Mouse (Mus musculus): ENCODE data around the gene Mlxip. TPM values are rescaled to one million over a fixed set of nuclear protein-coding genes. Genes with fewer than 3 reads are reported as not detected.
A peak's percentile ranks its signal among the peaks of the same experiment; 100 is the strongest.

The Mlxip gene
- polyA plus RNA-seq, 1 experiment, result 18.8 TPM

DNA sequence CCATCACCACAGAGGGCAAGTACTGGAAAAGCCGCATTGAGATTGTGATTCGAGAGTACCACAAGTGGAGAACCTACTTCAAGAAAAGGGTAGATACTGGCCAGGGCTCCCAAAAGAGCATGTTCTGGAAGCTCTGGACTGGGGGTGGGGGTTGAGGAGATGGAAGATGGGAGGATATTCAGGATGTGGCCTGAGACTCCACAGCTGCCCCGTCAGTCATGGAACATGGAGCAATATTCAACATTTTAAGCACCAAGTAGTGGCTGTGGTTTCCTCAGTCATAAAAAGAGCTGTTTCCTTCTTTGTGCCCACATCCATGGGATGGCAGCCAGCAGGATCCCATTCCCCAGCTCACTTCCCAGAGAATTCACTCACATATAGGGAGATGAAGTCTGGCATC lies 47.7 kb downstream of the Mlxip start:
- Histone ChIP-seq H3K27ac (ENCODE audit: control insufficient read depth, insufficient read depth, low read depth, low read length) (no peak overlapping the region), H3K36me3 (ENCODE audit: control insufficient read depth, insufficient read depth, low read length) (no peaks in the 10 kb centered on the region; the same call in 1 of the 2 replicates), H3K4me3 (ENCODE audit: control insufficient read depth, low read depth, low read length) (no peak overlapping the region), H3K27me3 (ENCODE audit: control insufficient read depth, insufficient read depth, low read length) (no peaks in the 10 kb centered on the region), H3K4me1 (ENCODE audit: control insufficient read depth, insufficient read depth, low read length) (no peaks in the 10 kb centered on the region)
- no peak for TF ChIP-seq POLR2A (IDR thresholded peaks at IDR 0.05; ENCODE audit: control insufficient read depth, low read depth, low read length)
- no peak for TF ChIP-seq CTCF (IDR thresholded peaks at IDR 0.05; ENCODE audit: control insufficient read depth, insufficient read depth, insufficient replicate concordance, low read depth, low read length)

- Histone ChIP-seq H3K27ac (ENCODE audit: control insufficient read depth, insufficient read depth, low read depth, low read length) (no peak overlapping the region), H3K36me3 (ENCODE audit: control insufficient read depth, insufficient read depth, low read length) (no peaks in the 10 kb centered on the region; the same call in 1 of the 2 replicates), H3K27me3 (ENCODE audit: control insufficient read depth, insufficient read depth, low read length) (no peaks in the 10 kb centered on the region), H3K4me1 (ENCODE audit: control insufficient read depth, insufficient read depth, low read length) (no peaks in the 10 kb centered on the region), H3K4me3 (ENCODE audit: control insufficient read depth, low read depth, low read length) (no peak overlapping the region)
- TF ChIP-seq CTCF (IDR thresholded peaks at IDR 0.05; ENCODE audit: control insufficient read depth, insufficient read depth, insufficient replicate concordance, low read depth, low read length) (peak; percentile 64; the same call in 1 of the 2 replicates), POLR2A (IDR thresholded peaks at IDR 0.05; ENCODE audit: control insufficient read depth, low read depth, low read length) (no peak)
Measured at GRCm38 (mm10) chr5:123444069-123444468, 49.5 kb downstream of the Mlxip start.

- no peak overlapping the region for H3K27ac ChIP-seq (ENCODE audit: control insufficient read depth, insufficient read depth, low read depth, low read length)
- TF ChIP-seq POLR2A (IDR thresholded peaks at IDR 0.05; ENCODE audit: control insufficient read depth, low read depth, low read length) (no peak), CTCF (IDR thresholded peaks at IDR 0.05; ENCODE audit: control insufficient read depth, insufficient read depth, insufficient replicate concordance, low read depth, low read length) (no peak)
- H3K4me3 ChIP-seq (ENCODE audit: control insufficient read depth, low read depth, low read length), result no peak overlapping the region
- no peaks in the 10 kb centered on the region; the same call in 1 of the 2 replicates for H3K36me3 ChIP-seq (ENCODE audit: control insufficient read depth, insufficient read depth, low read length)
- H3K27me3 ChIP-seq (ENCODE audit: control insufficient read depth, insufficient read depth, low read length), result no peaks in the 10 kb centered on the region
- no peaks in the 10 kb centered on the region for H3K4me1 ChIP-seq (ENCODE audit: control insufficient read depth, insufficient read depth, low read length)
Measured at GRCm38 (mm10) chr5:123444849-123445334, 50.3 kb downstream of the Mlxip start.

DNA sequence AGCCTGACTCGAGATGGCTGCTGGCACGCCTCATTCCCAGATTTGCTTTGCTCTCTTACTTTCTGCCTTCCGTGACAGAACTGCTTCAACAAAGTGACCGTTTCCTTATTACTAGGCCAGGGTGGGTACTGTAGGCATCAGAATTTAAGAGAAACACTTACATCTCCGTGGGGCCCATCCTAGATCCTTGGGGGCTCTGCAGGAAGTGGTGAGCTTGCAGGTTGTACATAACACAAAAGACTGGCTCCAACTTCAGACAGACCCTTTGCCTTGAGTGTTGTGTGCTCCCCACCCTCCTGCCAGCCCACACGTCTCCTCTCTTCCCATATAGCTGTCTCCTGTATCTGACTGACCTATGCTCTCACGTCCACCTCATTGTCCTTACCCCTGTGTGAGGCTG lies 57.3 kb downstream of the Mlxip start:
- H3K36me3 ChIP-seq (ENCODE audit: control insufficient read depth, insufficient read depth, low read length), result 0 out of 2 replicates have a peak, but pooled peaks cover 2% of the 10 kb centered on the region
- no peak overlapping the region for H3K4me3 ChIP-seq (ENCODE audit: control insufficient read depth, low read depth, low read length)
- TF ChIP-seq POLR2A (IDR thresholded peaks at IDR 0.05; ENCODE audit: control insufficient read depth, low read depth, low read length), result no peak
- no peak for TF ChIP-seq CTCF (IDR thresholded peaks at IDR 0.05; ENCODE audit: control insufficient read depth, insufficient read depth, insufficient replicate concordance, low read depth, low read length)
- H3K27ac ChIP-seq (ENCODE audit: control insufficient read depth, insufficient read depth, low read depth, low read length), result no peak overlapping the region
- H3K4me1 ChIP-seq (ENCODE audit: control insufficient read depth, insufficient read depth, low read length), result no peaks in the 10 kb centered on the region
- H3K27me3 ChIP-seq (ENCODE audit: control insufficient read depth, insufficient read depth, low read length), result no peaks in the 10 kb centered on the region

DNA sequence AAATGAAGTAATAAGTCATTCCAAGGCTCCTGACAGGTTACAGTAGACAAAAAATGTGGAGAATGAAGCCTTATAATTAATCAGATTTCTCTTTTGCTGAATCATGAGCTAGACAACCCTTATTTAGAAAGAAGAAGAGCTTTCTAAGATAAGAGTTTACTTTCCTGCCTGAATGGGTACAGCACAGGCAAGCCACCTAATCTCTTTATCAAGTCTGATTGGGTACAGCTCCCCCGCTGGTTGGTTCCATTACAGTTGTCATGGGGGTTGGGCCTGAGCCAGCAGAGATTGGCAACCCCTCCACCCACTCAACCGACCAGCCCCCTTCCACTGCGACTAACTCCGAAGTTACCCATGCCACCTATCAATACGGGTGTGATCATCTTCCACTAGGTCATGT lies 66.8 kb downstream of the Mlxip start:
- TF ChIP-seq POLR2A (IDR thresholded peaks at IDR 0.05; ENCODE audit: control insufficient read depth, low read depth, low read length) (no peak), CTCF (IDR thresholded peaks at IDR 0.05; ENCODE audit: control insufficient read depth, insufficient read depth, insufficient replicate concordance, low read depth, low read length) (no peak)

GRCm38 (mm10) chr5:123464638-123465037 lies 70.0 kb downstream of the Mlxip start:
- Histone ChIP-seq H3K27me3 (ENCODE audit: control insufficient read depth, insufficient read depth, low read length) (no peaks in the 10 kb centered on the region), H3K4me1 (ENCODE audit: control insufficient read depth, insufficient read depth, low read length) (peaks cover 2% of the 10 kb centered on the region), H3K36me3 (ENCODE audit: control insufficient read depth, insufficient read depth, low read length) (no peaks in the 10 kb centered on the region), H3K27ac (ENCODE audit: control insufficient read depth, insufficient read depth, low read depth, low read length) (no peak overlapping the region), H3K4me3 (ENCODE audit: control insufficient read depth, low read depth, low read length) (no peak overlapping the region)
- no peak for TF ChIP-seq POLR2A (IDR thresholded peaks at IDR 0.05; ENCODE audit: control insufficient read depth, low read depth, low read length)
- TF ChIP-seq CTCF (IDR thresholded peaks at IDR 0.05; ENCODE audit: control insufficient read depth, insufficient read depth, insufficient replicate concordance, low read depth, low read length), result no peak

More for the DNA sequence above, 66.8 kb downstream of the Mlxip start:
- H3K36me3 ChIP-seq (ENCODE audit: control insufficient read depth, insufficient read depth, low read length), result no peaks in the 10 kb centered on the region
- H3K4me3 ChIP-seq (ENCODE audit: control insufficient read depth, low read depth, low read length), result no peak overlapping the region
- H3K27me3 ChIP-seq (ENCODE audit: control insufficient read depth, insufficient read depth, low read length), result no peaks in the 10 kb centered on the region
- peaks cover 2% of the 10 kb centered on the region for H3K4me1 ChIP-seq (ENCODE audit: control insufficient read depth, insufficient read depth, low read length)
- no peak overlapping the region for H3K27ac ChIP-seq (ENCODE audit: control insufficient read depth, insufficient read depth, low read depth, low read length)

- TF ChIP-seq CTCF (IDR thresholded peaks at IDR 0.05; ENCODE audit: control insufficient read depth, insufficient read depth, insufficient replicate concordance, low read depth, low read length) (no peak), POLR2A (IDR thresholded peaks at IDR 0.05; ENCODE audit: control insufficient read depth, low read depth, low read length) (no peak)
- Histone ChIP-seq H3K4me3 (ENCODE audit: control insufficient read depth, low read depth, low read length) (no peak overlapping the region), H3K4me1 (ENCODE audit: control insufficient read depth, insufficient read depth, low read length) (no peaks in the 10 kb centered on the region), H3K27ac (ENCODE audit: control insufficient read depth, insufficient read depth, low read depth, low read length) (no peak overlapping the region), H3K36me3 (ENCODE audit: control insufficient read depth, insufficient read depth, low read length) (no peaks in the 10 kb centered on the region), H3K27me3 (ENCODE audit: control insufficient read depth, insufficient read depth, low read length) (no peaks in the 10 kb centered on the region)
Measured at GRCm38 (mm10) chr5:123470784-123471400, 76.3 kb downstream of the Mlxip start.

All from testis, adult 2 months (tissue).